Mouse (Mus musculus) liver, embryonic 11.5 days (tissue): Measurements from ENCODE around the gene Olfr224. TPM values are rescaled to one million over a fixed set of nuclear protein-coding genes. Genes with fewer than 3 reads are reported as not detected.
"Not testable (repeated sequence)": the region's sequence is repeated elsewhere in the genome, so short reads cannot be mapped to it uniquely, and the experiment has no call there.

Experiments
- ATAC-seq: fragments of 200-750 bp; cut with Nextera tagmentation; replicated peaks from 2 replicates; pipeline ENCODE4 v1.8.0; 2017; ENCODE audit warnings: moderate number of reproducible peaks, mild to moderate bottlenecking, moderate TSS enrichment, moderate library complexity; ENCODE audit not compliant: low FRiP score
- DNase-seq: peaks from one replicate; pipeline ENCODE4 v3.0.0-alpha.2; 2017; ENCODE audit warnings: low spot score
- H3K27ac ChIP-seq: fragments of 300-500 bp; sonication (generic); 2 replicates; pipeline ENCODE4 v1.5.1; 2014; ENCODE audit warnings: mild to moderate bottlenecking, low read depth, low read length, control low read depth
- H3K27me3 ChIP-seq: fragments of 300-500 bp; sonication (generic); replicated peaks from 2 replicates; pipeline ENCODE4 v1.6.1; 2014; ENCODE audit warnings: low read length, mixed read lengths; ENCODE audit not compliant: control insufficient read depth, insufficient read depth
- H3K36me3 ChIP-seq: fragments of 300-500 bp; sonication (generic); 2 replicates; pipeline ENCODE4 v1.6.1; 2014; ENCODE audit warnings: mild to moderate bottlenecking, low read length, moderate library complexity, mixed read lengths; ENCODE audit not compliant: control insufficient read depth, insufficient read depth
- H3K4me1 ChIP-seq: fragments of 300-500 bp; sonication (generic); replicated peaks from 2 replicates; pipeline ENCODE4 v1.6.1; 2014; ENCODE audit warnings: low read length, mixed read lengths; ENCODE audit not compliant: control insufficient read depth, insufficient read depth
- H3K4me2 ChIP-seq: fragments of 300-500 bp; sonication (generic); 2 replicates; pipeline ENCODE4 v1.6.1; 2014; ENCODE audit warnings: mild to moderate bottlenecking, control low read depth, moderate library complexity
- H3K4me3 ChIP-seq: fragments of 300-500 bp; sonication (generic); 2 replicates; pipeline ENCODE4 v1.5.1; 2014; ENCODE audit warnings: low read depth, low read length, control low read depth
- H3K9ac ChIP-seq: fragments of 300-500 bp; sonication (generic); 2 replicates; pipeline ENCODE4 v1.6.1; 2014; ENCODE audit warnings: low read depth, low read length, control low read depth
- H3K9me3 ChIP-seq: fragments of 300-500 bp; sonication (generic); 2 replicates; pipeline ENCODE4 v1.6.1; 2016; ENCODE audit warnings: low read length, inconsistent platforms, mixed read lengths; ENCODE audit not compliant: control insufficient read depth
- WGBS: fragments of 180-500 bp; shearing (Covaris S2); extraction: QIAGEN DNeasy Blood & Tissue Kit; methylation state at CpG from one replicate; pipeline ENCODE4 v1.1.7; 2014; 5-methylcytosine and 5-hydroxymethylcytosine counted together
- polyA plus RNA-seq: library from polyadenylated mRNA; unstranded; fragments of >200 nt; fragmentation: Nextera tagmentation; extraction: Ambion mirVana; gene quantifications from 2 replicates; pipeline ENCODE4 v1.2.1, GENCODE M21; 2014

The Olfr224 gene
- polyA plus RNA-seq, 1 experiment from 2014 or later, result not detected

DNA sequence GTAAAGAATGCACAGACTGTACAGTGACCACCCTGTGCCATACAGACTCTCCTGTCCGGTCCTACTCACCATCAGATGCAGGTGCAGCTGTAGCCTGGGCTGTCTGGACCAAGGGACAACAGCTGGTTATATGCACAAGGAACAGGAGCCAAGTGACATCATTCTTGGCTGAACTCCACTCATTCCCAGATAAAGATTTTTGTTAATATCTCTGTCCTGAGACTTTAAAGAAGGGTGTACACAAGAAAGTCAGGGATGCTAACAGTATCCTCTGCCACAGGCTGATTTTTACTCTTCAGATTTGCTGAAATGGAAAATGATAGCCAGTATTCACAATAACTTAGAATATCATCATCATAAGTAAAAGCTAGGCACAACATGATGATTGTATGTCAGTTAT lies 14.8 kb downstream of the Olfr224 start, which contains the start of gene Olfr328:
TSS of gene Olfr328 (minus strand) at position 101 of the 400 bp plus-strand sequence.
- H3K4me1 ChIP-seq, result no peaks in the 10 kb centered on the region
- no peaks in the 10 kb centered on the region for H3K9me3 ChIP-seq
- no peaks in the 10 kb centered on the region for H3K27me3 ChIP-seq
- no peak within 1 kb of the TSS for H3K4me2 ChIP-seq
- H3K36me3 ChIP-seq, result no peaks in the 10 kb centered on the region
- no peak within 1 kb of the TSS for H3K9ac ChIP-seq
- H3K27ac ChIP-seq, result no peak within 1 kb of the TSS
- no peak for ATAC-seq
- 96% methylated on average over 1 of the region's 1 CpGs for WGBS
- no peak within 1 kb of the TSS for H3K4me3 ChIP-seq
- no peak for DNase-seq

DNA sequence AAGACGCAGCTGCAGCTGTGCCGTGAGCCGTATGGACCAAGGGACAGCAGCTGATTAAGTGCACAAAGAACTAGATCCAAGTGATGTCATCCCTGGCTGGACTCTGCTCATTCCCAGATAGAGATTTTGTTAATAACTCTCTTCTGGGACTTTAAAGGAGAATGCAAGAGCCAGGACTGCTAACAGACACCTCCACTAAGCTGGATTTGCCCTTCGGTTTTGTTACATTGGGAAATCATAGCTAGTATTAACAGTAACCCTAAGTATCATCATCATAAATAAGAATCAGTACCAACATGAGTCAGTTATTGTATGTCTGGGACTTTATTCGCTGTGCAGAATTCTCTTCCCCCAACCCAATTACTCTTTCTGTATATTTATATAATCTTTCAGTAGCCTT lies 24.0 kb downstream of the Olfr224 start, which contains the start of gene Olfr329-ps:
TSS of gene Olfr329-ps (minus strand) at position 101 of the 400 bp plus-strand sequence.
- Histone ChIP-seq H3K4me3 (no peak within 1 kb of the TSS), H3K36me3 (no peaks in the 10 kb centered on the region), H3K27ac (no peak within 1 kb of the TSS), H3K9ac (no peak within 1 kb of the TSS), H3K4me2 (no peak within 1 kb of the TSS), H3K27me3 (no peaks in the 10 kb centered on the region), H3K4me1 (no peaks in the 10 kb centered on the region), H3K9me3 (no peaks in the 10 kb centered on the region)
- ATAC-seq (no peak), DNase-seq (no peak)
- 82% methylated on average over 5 of the region's 5 CpGs for WGBS

DNA sequence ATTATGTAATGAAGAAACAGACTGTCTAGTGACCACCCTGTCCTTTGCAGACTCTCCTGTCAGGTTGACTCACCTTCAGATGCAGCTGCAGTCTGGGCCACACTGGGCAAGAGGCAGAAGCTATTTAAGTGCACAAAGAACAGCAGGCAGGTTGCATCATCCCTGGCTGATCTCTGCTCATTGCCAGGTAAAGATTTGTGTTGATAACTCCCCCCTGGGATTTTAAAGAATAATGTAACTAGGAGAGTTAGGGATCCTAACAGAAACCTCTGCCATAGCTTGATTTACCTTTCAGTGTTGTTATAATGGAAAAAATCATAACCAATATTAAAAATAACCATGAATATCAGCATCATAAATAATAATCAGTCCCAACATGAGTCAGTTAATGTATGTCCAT lies 35.6 kb downstream of the Olfr224 start, which contains the start of gene Olfr330:
TSS of gene Olfr330 (minus strand) at position 101 of the 400 bp plus-strand sequence.
- not testable (repeated sequence) for DNase-seq, H3K36me3 ChIP-seq, H3K9me3 ChIP-seq, H3K4me2 ChIP-seq, H3K9ac ChIP-seq, H3K27ac ChIP-seq, H3K27me3 ChIP-seq, H3K4me3 ChIP-seq, ATAC-seq, H3K4me1 ChIP-seq

DNA sequence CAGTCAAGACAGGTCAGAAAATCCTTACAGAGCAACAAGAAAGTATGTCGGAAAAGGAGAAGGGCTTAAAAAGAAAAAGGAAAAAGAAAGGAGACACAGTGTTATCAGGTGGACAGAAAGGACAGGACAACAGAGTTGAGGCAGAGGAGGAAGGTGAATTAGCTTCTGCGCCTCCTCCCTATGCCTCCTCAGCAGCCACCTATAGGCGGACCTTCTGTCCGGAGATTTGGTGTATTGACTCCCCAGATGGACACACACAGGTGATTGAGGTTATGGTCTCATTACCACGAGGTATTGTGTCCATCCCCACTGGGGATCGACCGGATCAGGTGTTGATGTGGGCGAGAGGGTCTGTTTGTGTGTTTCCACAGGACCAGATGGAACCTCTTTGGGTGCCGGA lies 50.6 kb downstream of the Olfr224 start:
- H3K4me1 ChIP-seq, H3K36me3 ChIP-seq, ATAC-seq, H3K27me3 ChIP-seq, H3K9me3 ChIP-seq, H3K4me2 ChIP-seq, H3K9ac ChIP-seq, H3K4me3 ChIP-seq, H3K27ac ChIP-seq, DNase-seq: not testable (repeated sequence)
- WGBS, result 87% methylated on average over 7 of the region's 9 CpGs

DNA sequence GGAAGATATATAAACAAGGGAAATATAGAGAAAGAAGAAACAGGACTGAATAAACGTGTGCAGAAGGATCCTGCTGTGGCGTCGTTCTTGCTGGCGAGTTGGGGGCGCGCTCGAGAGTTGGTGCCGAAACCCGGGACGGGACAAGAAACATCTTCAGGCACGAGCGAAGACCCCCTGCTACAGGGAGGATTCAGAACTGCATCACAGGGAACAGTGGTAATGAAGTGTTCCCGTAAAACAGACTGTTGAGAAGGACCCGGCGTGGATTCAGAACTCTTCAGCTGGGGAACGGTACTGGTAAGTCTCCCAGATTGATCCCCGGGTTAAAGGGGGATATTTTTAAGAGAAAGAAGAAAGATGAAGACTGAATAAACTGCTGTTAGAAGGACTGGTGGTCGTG lies 51.4 kb downstream of the Olfr224 start:
- H3K36me3 ChIP-seq, H3K9me3 ChIP-seq, DNase-seq, H3K4me1 ChIP-seq, ATAC-seq, H3K27ac ChIP-seq, H3K4me3 ChIP-seq, H3K4me2 ChIP-seq, H3K27me3 ChIP-seq, H3K9ac ChIP-seq: not testable (repeated sequence)
- 94% methylated on average over 17 of the region's 18 CpGs for WGBS

Other genes starting within 250 kb of the Olfr224 start
- gene Zfp672, start 240.2 kb downstream of the Olfr224 start, polyA plus RNA-seq, result 50.6 and 50.7 TPM in 2 replicates
- gene Sh3bp5l, start 239.8 kb downstream of the Olfr224 start, polyA plus RNA-seq, result 20.5 and 25.3 TPM in 2 replicates
- 0.14 and 0.27 TPM in 2 replicates for gene Lypd8, start 191.5 kb downstream of the Olfr224 start, polyA plus RNA-seq
- gene 1810065E05Rik, start 149.4 kb downstream of the Olfr224 start, polyA plus RNA-seq, result not detected in 2 replicates
- gene Gm12253, start 138.0 kb downstream of the Olfr224 start, polyA plus RNA-seq, result not detected in 2 replicates
- gene Lypd9, start 117.6 kb downstream of the Olfr224 start, polyA plus RNA-seq, result not detected in 2 replicates
- gene Olfr30, start 108.3 kb downstream of the Olfr224 start, polyA plus RNA-seq, result not detected in 2 replicates
- gene Olfr332, start 78.0 kb downstream of the Olfr224 start, polyA plus RNA-seq, result not detected in 2 replicates
- not detected in 2 replicates for gene Olfr331, start 68.0 kb downstream of the Olfr224 start, polyA plus RNA-seq
- gene Olfr330, start 35.7 kb downstream of the Olfr224 start, polyA plus RNA-seq, result not detected in 2 replicates
- not detected in 2 replicates for gene Olfr329-ps, start 24.1 kb downstream of the Olfr224 start, polyA plus RNA-seq
- gene Olfr328, start 14.9 kb downstream of the Olfr224 start, polyA plus RNA-seq, result 0.05 and 0.08 TPM in 2 replicates
- gene Olfr325, start 7.2 kb upstream of the Olfr224 start, polyA plus RNA-seq, result not detected in 2 replicates
- gene Olfr324, start 24.6 kb upstream of the Olfr224 start, polyA plus RNA-seq, result not detected in 2 replicates
- not detected in 2 replicates for gene 2210407C18Rik, start 45.5 kb upstream of the Olfr224 start, polyA plus RNA-seq
- not detected in 2 replicates for gene Olfr323, start 59.9 kb upstream of the Olfr224 start, polyA plus RNA-seq
- gene Trim58, start 69.9 kb upstream of the Olfr224 start, polyA plus RNA-seq, result 5.6 and 6.4 TPM in 2 replicates
- gene Olfr322, start 88.2 kb upstream of the Olfr224 start, polyA plus RNA-seq, result not detected in 2 replicates
- gene Olfr320, start 110.5 kb upstream of the Olfr224 start, polyA plus RNA-seq, result not detected in 2 replicates
- not detected in 2 replicates for gene Olfr319, start 128.6 kb upstream of the Olfr224 start, polyA plus RNA-seq
- gene Olfr318, start 153.5 kb upstream of the Olfr224 start, polyA plus RNA-seq, result not detected in 2 replicates
- not detected in 2 replicates for gene Olfr317, start 168.7 kb upstream of the Olfr224 start, polyA plus RNA-seq
- gene Olfr316, start 182.2 kb upstream of the Olfr224 start, polyA plus RNA-seq, result not detected in 2 replicates
- gene Olfr315, start 202.6 kb upstream of the Olfr224 start, polyA plus RNA-seq, result not detected in 2 replicates
- gene Olfr314, start 212.4 kb upstream of the Olfr224 start, polyA plus RNA-seq, result not detected in 2 replicates
- 0.70 and 0.86 TPM in 2 replicates for gene Fam183b, start 231.4 kb upstream of the Olfr224 start, polyA plus RNA-seq
- not detected in 2 replicates for gene Olfr313, start 244.4 kb upstream of the Olfr224 start, polyA plus RNA-seq